Mouse (Mus musculus): ENCODE results near the gene Tnfaip2. TPM values are rescaled to one million over a fixed set of nuclear protein-coding genes. Genes with fewer than 3 reads are reported as not detected.
A peak's percentile ranks its signal among the peaks of the same experiment; 100 is the strongest.

Gene Tnfaip2
- polyA plus RNA-seq, 1 experiment from 2014 or later: 46.7 TPM

GRCm38 (mm10) chr12:111469507-111469906 is 27.2 kb downstream of the Tnfaip2 start:
- Histone ChIP-seq H3K27me3 (ENCODE audit: insufficient read depth, low read length) (no peaks in the 10 kb centered on the region), H3K9me3 (replicated peaks; ENCODE audit: low read length) (no peaks in the 10 kb centered on the region), H3K27ac (no peak overlapping the region), H3K9ac (ENCODE audit: low read depth, low read length) (no peak overlapping the region), H3K4me2 (ENCODE audit: low read length) (no peak overlapping the region), H3K4me1 (replicated peaks; ENCODE audit: insufficient read depth, low read length) (peaks cover 4% of the 10 kb centered on the region; the same call in 1 of the 2 replicates), H3K4me3 (replicated peaks; ENCODE audit: low read depth, low read length) (no peak overlapping the region), H3K36me3 (ENCODE audit: insufficient read depth, low read length) (no peaks in the 10 kb centered on the region)
- ATAC-seq (replicated peaks; ENCODE audit: low FRiP score, low read depth): no peak; the same call in 1 of the 2 replicates
- peak; percentile 92 for TF ChIP-seq CTCF (IDR thresholded peaks at IDR 0.05; ENCODE audit: low read depth)
- WGBS: 5% methylated on average over 8 of the region's 8 CpGs
- peak; percentile 94 for DNase-seq (ENCODE audit: low spot score)

DNA sequence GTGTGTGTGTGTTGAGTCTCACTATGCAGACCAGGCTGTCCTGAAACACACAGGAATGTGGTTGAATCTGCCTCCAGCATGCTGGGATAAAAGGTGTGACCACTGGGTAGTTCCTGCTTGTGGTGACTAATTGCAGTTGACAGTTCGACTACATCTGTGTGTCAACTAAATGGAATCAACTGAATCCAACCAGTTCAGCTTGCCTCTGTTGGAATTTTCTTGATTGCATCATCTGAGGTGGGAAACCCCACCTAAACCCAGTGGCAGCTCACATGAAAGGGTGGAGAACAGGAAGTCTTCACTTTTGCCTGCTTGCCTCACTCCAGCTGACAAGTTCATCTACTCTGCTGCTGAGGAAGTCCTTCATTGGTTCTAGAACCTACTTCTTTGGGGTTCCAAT is 28.9 kb downstream of the Tnfaip2 start:
- no peak overlapping the region for H3K9ac ChIP-seq (ENCODE audit: low read depth, low read length)
- no peak overlapping the region for H3K4me3 ChIP-seq (replicated peaks; ENCODE audit: low read depth, low read length)
- no peak overlapping the region for H3K4me2 ChIP-seq (ENCODE audit: low read length)
- no peaks in the 10 kb centered on the region for H3K9me3 ChIP-seq (replicated peaks; ENCODE audit: low read length)
- DNase-seq (ENCODE audit: low spot score) (no peak), ATAC-seq (replicated peaks; ENCODE audit: low FRiP score, low read depth) (no peak)
- TF ChIP-seq CTCF (IDR thresholded peaks at IDR 0.05; ENCODE audit: low read depth): no peak
- H3K27ac ChIP-seq: no peak overlapping the region
- peaks cover 9% of the 10 kb centered on the region; the same call in 1 of the 2 replicates for H3K4me1 ChIP-seq (replicated peaks; ENCODE audit: insufficient read depth, low read length)
- H3K27me3 ChIP-seq (ENCODE audit: insufficient read depth, low read length): no peaks in the 10 kb centered on the region
- H3K36me3 ChIP-seq (ENCODE audit: insufficient read depth, low read length): no peaks in the 10 kb centered on the region
- 68% methylated on average over 1 of the region's 1 CpGs for WGBS

GRCm38 (mm10) chr12:111471721-111472120 is 29.5 kb downstream of the Tnfaip2 start:
- DNase-seq (ENCODE audit: low spot score) (no peak), ATAC-seq (replicated peaks; ENCODE audit: low FRiP score, low read depth) (no peak)
- Histone ChIP-seq H3K36me3 (ENCODE audit: insufficient read depth, low read length) (no peaks in the 10 kb centered on the region), H3K9ac (ENCODE audit: low read depth, low read length) (no peak overlapping the region), H3K27me3 (ENCODE audit: insufficient read depth, low read length) (no peaks in the 10 kb centered on the region), H3K27ac (no peak overlapping the region), H3K9me3 (replicated peaks; ENCODE audit: low read length) (no peaks in the 10 kb centered on the region), H3K4me3 (replicated peaks; ENCODE audit: low read depth, low read length) (no peak overlapping the region), H3K4me2 (ENCODE audit: low read length) (no peak overlapping the region), H3K4me1 (replicated peaks; ENCODE audit: insufficient read depth, low read length) (peaks cover 9% of the 10 kb centered on the region; the same call in 1 of the 2 replicates)
- no peak for TF ChIP-seq CTCF (IDR thresholded peaks at IDR 0.05; ENCODE audit: low read depth)
- 82% methylated on average over 3 of the region's 3 CpGs for WGBS

DNA sequence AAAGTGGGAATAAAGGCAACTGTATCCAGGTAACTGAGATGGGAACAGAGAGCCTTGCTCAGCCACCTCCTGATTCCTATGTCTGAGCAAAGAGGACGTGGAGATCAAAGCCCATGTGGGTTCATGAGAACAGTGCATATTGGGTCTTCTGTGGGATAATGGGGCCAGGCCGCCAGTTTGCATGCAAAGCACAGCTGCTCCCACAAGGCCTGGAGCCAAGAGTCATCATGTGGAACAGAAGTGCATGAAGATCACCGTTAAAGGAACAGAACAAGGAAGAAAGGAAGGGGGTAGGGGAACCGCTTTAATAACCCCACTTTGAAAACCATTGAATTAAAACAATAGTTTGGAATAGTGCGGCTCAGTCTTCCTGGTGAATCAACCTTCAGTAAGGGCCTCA is 30.6 kb downstream of the Tnfaip2 start:
- no peak for ATAC-seq (replicated peaks; ENCODE audit: low FRiP score, low read depth)
- Histone ChIP-seq H3K36me3 (ENCODE audit: insufficient read depth, low read length) (no peaks in the 10 kb centered on the region), H3K4me1 (replicated peaks; ENCODE audit: insufficient read depth, low read length) (peaks cover 9% of the 10 kb centered on the region; the same call in 1 of the 2 replicates), H3K4me2 (ENCODE audit: low read length) (no peak overlapping the region), H3K4me3 (replicated peaks; ENCODE audit: low read depth, low read length) (no peak overlapping the region), H3K27me3 (ENCODE audit: insufficient read depth, low read length) (no peaks in the 10 kb centered on the region), H3K9ac (ENCODE audit: low read depth, low read length) (no peak overlapping the region), H3K27ac (no peak overlapping the region), H3K9me3 (replicated peaks; ENCODE audit: low read length) (no peaks in the 10 kb centered on the region)
- DNase-seq (ENCODE audit: low spot score): no peak
- no peak for TF ChIP-seq CTCF (IDR thresholded peaks at IDR 0.05; ENCODE audit: low read depth)
- WGBS: 52% methylated on average over 5 of the region's 5 CpGs

- Histone ChIP-seq H3K9ac (ENCODE audit: low read depth, low read length) (no peak overlapping the region), H3K9me3 (replicated peaks; ENCODE audit: low read length) (no peaks in the 10 kb centered on the region), H3K4me1 (replicated peaks; ENCODE audit: insufficient read depth, low read length) (peaks cover 9% of the 10 kb centered on the region; the same call in 1 of the 2 replicates), H3K27me3 (ENCODE audit: insufficient read depth, low read length) (no peaks in the 10 kb centered on the region), H3K4me2 (ENCODE audit: low read length) (no peak overlapping the region), H3K36me3 (ENCODE audit: insufficient read depth, low read length) (no peaks in the 10 kb centered on the region), H3K4me3 (replicated peaks; ENCODE audit: low read depth, low read length) (no peak overlapping the region), H3K27ac (no peak overlapping the region; the same call in 1 of the 2 replicates)
- TF ChIP-seq CTCF (IDR thresholded peaks at IDR 0.05; ENCODE audit: low read depth): no peak
- no peak for DNase-seq (ENCODE audit: low spot score)
- WGBS: 94% methylated on average over 3 of the region's 3 CpGs
- ATAC-seq (replicated peaks; ENCODE audit: low FRiP score, low read depth): no peak
Measured at GRCm38 (mm10) chr12:111474384-111474783, 32.1 kb downstream of the Tnfaip2 start.

DNA sequence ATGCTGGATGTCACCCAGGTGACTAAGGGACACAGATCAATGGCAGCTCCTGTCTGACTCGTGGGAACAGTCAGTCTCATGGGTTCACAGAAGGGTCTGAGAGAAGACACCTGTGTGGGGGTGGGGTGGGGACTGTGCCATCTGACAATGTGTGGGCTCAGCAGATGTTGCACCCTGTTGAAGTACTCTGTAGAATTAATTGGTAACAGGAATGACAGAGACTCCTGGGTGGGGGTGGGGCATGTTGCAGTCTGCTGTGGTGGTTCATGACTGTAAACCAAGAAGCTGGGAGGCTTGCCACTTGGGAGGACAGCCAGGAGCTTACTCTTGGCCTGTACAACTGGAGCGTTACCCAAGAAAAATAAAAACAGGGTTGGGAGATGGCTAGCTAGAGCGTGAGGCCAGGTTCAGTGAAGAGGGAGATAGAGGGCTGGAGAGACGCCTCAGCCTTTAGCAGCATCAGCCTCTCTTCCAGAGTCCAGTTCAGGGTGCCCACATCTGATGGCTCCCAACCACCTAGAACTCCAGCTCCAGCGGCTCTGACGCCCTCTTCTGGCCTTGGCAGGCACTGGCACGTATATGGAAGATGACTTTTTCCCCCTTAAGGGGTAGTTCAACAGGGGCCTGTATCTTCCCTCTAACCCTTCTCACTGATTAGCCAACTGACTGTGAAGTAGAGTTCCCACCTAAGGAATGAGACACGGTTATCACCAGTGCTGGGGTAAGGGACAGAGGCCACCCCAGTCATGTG is 32.8 kb downstream of the Tnfaip2 start:
- WGBS: 40% methylated on average over 8 of the region's 8 CpGs
- no peaks in the 10 kb centered on the region for H3K27me3 ChIP-seq (ENCODE audit: insufficient read depth, low read length)
- DNase-seq (ENCODE audit: low spot score): peak; percentile 72
- H3K9me3 ChIP-seq (replicated peaks; ENCODE audit: low read length): no peaks in the 10 kb centered on the region
- H3K9ac ChIP-seq (ENCODE audit: low read depth, low read length): no peak overlapping the region
- peaks cover 9% of the 10 kb centered on the region; the same call in 1 of the 2 replicates for H3K4me1 ChIP-seq (replicated peaks; ENCODE audit: insufficient read depth, low read length)
- H3K36me3 ChIP-seq (ENCODE audit: insufficient read depth, low read length): no peaks in the 10 kb centered on the region
- peak overlapping the region; percentile 51; the same call in 1 of the 2 replicates for H3K27ac ChIP-seq
- no peak overlapping the region for H3K4me3 ChIP-seq (replicated peaks; ENCODE audit: low read depth, low read length)
- peak; percentile 53; the same call in 1 of the 2 replicates for TF ChIP-seq CTCF (IDR thresholded peaks at IDR 0.05; ENCODE audit: low read depth)
- no peak overlapping the region for H3K4me2 ChIP-seq (ENCODE audit: low read length)
- ATAC-seq (replicated peaks; ENCODE audit: low FRiP score, low read depth): peak; percentile 60
